Mouse (Mus musculus) left cerebral cortex, postnatal 10 days (tissue): Measurements from ENCODE around the gene Slc6a9. TPM values are rescaled to one million over a fixed set of nuclear protein-coding genes. Genes with fewer than 3 reads are reported as not detected.

Experiments
- DNase-seq, 2 experiments: peaks; one replicate each; pipeline ENCODE4 v3.0.0; 2021 to 2022; ENCODE audit warnings: low spot score in 2 of 2, mixed read lengths in 1 of 2; ENCODE audit errors: extremely low spot score in 1 of 2
- intact Hi-C: fragments of 180-260 bp; cut with DNase I; formaldehyde crosslinking; loops from one replicate; pipeline ENCODE4 v1.15.1; 2025
- total RNA-seq, 2 experiments: library from RNA; stranded (reverse); gene quantifications; 2 replicates each; pipeline ENCODE4 v1.2.3; 2021

Gene Slc6a9
- total RNA-seq, 2 experiments from 2014 or later = 40.6 to 44.6 TPM

GRCm38 (mm10) chr4:117866083-117866482, 31.8 kb downstream of the Slc6a9 start:
- intact Hi-C loops = loop anchor here (5.0 kb wide), 1 partner anchor 34 kb away; the partner anchor contains the start of gene Slc6a9
- peak in 1 of 2 experiments; percentile 75 for DNase-seq

- no peak for DNase-seq
- intact Hi-C loops = loop anchor here (5.0 kb wide), 1 partner anchor 35 kb away; the partner anchor contains the start of gene Slc6a9
These were observed 32.7 kb downstream of the Slc6a9 start for GRCm38 (mm10) chr4:117867000-117867399.

GRCm38 (mm10) chr4:117867823-117868222, 33.5 kb downstream of the Slc6a9 start:
- peak in 1 of 2 experiments; percentile 70 for DNase-seq
- intact Hi-C loops = loop anchor here (5.0 kb wide), 1 partner anchor 36 kb away; the partner anchor contains the start of gene Slc6a9

- intact Hi-C loops = loop anchor here (5.0 kb wide), 1 partner anchor 37 kb away; the partner anchor contains the start of gene Slc6a9
- DNase-seq = no peak
These were observed 35.0 kb downstream of the Slc6a9 start for GRCm38 (mm10) chr4:117869317-117869716.

DNA sequence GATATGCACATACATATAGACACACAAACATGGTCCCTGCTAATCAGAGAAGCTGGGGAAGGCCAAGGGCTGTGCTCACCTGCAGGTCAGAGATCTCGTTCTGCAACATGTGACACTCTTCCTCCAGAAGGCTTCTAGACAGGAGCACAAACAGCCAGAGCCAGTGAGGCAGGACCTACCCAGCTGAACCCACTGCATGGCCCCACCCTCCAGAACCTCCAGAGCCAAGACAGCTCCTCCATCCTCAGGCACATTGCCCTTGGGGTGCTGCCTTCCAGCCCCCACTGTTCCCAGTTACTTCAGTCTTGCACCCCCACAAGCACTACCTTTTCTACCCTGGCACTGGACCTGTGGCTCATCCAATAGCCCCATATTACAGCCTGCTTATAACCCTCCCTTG, 36.1 kb downstream of the Slc6a9 start:
- DNase-seq = no peak
- intact Hi-C loops = no loop called here

- intact Hi-C loops = no loop called here
- no peak for DNase-seq
These were observed 37.5 kb downstream of the Slc6a9 start for GRCm38 (mm10) chr4:117871787-117872186.

DNA sequence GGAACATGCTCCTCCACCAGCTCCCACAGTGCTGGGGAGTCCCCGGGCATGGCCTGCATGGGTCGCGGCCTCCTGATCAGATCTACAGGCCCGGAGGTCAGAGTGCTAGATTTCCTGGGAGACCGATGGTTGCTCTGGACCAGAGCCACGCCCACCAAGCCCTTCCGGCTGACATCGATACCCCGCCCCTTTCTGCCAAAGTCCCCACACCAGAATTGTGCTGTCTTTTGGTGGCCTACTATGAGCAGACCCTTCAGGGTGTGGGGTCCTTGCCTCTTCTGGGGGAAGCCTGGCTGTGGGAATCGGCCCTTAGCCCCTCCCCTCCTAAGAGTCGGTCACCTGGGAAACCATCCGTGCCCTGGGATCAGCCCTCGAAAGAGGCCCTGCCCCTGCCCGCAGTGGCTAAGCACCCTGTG, 38.2 kb downstream of the Slc6a9 start, which contains the start of gene Ccdc24:
Gene Ccdc24 (minus strand): TSS at position 87 of the 416 bp plus-strand sequence.
- intact Hi-C loops = no loop called here
- no peak for DNase-seq

DNA sequence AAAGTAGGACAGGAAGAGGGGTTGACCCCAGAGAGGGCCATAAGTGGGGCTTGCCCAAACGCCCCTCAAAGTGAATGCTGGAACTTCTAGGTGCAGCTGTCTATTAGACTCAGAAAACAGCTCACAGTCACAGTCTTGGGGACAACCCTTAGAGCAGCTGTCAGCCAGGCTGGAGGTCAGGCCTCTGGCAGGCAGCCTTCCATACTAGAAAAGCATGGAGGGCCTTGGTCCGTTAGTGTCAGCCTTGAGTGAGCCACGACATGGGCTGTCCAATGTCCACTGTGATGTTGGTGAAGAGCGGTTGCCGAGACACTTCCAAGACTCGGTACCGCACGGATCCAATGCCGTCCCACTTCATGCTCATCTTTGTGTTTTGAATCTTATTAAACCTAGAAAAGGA, 39.3 kb downstream of the Slc6a9 start:
- intact Hi-C loops = no loop called here
- DNase-seq = no peak

DNA sequence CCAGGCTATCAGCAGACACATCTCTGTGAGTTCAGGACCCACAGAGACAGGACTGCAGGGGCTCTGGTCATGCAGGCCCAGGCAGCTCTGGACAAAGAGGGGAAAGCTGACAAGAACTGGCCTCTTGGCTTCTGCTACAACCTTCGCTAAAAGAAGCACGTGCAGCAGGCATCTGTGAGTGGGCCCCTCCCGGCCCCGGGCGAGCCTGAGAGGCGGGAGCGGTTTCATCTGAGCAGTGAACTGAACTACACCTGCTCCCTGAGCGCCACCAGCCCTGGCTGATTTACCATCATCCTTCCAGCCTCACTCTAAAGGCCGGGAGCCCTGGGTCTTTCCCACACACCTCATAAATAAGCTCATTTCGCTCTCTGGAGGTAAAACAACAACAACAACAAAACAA, 44.0 kb downstream of the Slc6a9 start:
- no peak for DNase-seq
- intact Hi-C loops = no loop called here

DNA sequence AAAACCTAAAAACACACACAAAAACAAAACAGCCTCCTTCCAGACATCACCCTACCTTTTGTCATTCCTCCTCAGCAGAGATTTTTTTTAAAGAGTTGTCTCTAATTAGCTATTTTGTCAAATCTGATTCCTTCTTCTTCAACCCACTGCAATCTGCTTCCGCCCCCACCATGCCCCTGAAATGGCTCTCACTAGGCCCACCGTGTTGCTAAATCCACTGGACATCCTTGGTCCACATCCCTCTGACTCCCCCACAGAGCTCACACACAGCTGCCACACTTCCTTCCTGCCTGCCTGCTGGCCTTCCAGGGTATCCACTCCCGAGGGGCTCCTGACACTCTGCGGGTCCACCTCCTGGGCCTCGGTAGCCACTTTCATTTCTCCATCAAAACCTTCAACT, 44.4 kb downstream of the Slc6a9 start:
- intact Hi-C loops = no loop called here
- no peak for DNase-seq

DNA sequence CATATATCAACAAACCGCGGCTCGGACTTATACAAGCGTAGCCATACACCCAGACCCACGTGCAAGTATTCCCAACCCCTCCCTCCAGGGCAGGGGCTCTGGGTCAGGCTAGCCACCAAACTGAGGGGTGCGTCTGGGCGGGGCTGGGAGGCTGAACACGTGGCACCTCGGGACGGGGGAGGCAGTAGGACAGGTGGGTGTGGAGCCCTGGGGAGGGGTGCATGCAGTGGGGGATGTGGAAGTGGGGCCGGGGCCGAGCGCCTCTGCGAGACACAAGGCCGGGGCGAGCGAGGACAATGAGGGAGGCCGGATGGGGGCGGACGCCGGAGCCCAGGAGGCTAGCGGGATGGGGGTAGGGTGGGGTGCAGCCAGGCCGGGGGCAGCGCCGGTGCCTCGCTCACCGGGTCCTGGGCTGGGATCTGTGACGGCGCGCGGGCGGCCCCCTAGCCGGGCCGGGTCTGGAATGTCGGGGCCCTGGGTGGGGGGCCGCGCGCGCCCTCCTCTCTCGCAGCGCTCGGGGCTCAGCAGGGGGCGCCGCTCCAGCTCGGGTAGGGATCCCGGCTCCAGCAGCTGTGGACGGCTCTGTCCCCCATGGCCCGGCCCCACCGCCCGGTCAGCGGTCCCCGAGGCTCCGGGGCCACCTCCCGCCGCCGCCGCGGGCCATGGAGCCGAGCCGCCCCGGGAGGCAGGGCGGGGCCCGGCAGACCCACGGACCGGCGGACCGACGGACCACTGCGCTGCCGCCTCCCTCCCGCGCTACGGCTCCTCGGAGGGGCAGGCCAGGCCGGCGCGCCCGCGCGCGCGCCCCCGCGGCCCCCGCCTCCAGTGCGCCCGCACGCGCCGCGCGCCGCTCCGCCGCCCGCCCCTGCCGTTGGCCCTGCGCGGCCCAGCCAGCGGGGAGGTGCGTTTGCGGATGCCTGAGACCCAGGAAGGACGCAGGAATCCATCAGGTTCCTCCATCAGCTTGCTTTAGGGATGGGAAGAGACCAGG, 48.7 kb downstream of the Slc6a9 start, which contains the start of gene B4galt2:
Gene B4galt2 (minus strand): TSS at position 787 of the 991 bp plus-strand sequence.
- intact Hi-C loops = loop anchor here (5.0 kb wide), 2 partner anchors 51 to 199 kb away; partner anchors contain the start of gene Slc6a9
- DNase-seq = peak; percentile 46 to 83

GRCm38 (mm10) chr4:117884146-117884545, 49.8 kb downstream of the Slc6a9 start:
- intact Hi-C loops = loop anchor here (5.0 kb wide), 2 partner anchors 52 to 198 kb away; partner anchors contain the start of gene Slc6a9
- DNase-seq = no peak

DNA sequence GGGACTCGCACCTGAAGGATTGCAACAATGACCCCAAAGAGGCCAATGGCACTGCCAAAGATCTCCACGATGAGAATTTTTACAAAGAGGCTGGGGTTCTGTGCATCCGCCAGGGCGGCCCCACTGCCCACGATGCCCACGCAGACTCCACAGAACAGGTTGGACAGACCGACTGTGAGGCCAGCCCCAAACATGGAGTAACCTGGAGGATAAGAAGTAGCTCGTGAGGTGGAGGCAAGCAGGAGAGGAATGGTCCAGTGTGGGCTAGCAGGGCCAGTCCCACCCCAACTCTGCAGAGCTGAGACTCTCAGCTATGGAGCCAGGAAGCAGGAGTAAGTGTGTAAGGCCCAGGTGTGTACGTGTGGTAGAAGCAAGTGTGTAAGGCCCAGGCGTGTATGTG, 50.8 kb downstream of the Slc6a9 start:
- intact Hi-C loops = no loop called here
- no peak for DNase-seq

- intact Hi-C loops = loop anchor here (2.0 kb wide), 1 partner anchor 75 kb away; no protein-coding TSS in a partner anchor
- no peak for DNase-seq
These were observed 51.7 kb downstream of the Slc6a9 start for GRCm38 (mm10) chr4:117885994-117886393.

GRCm38 (mm10) chr4:117886644-117887043, 52.3 kb downstream of the Slc6a9 start:
- DNase-seq = no peak
- intact Hi-C loops = loop anchor here (2.0 kb wide), 1 partner anchor 76 kb away; no protein-coding TSS in a partner anchor

- intact Hi-C loops = loop anchor here (2.0 kb wide), 1 partner anchor 76 kb away; no protein-coding TSS in a partner anchor
- peak; percentile 94 to 97 for DNase-seq
These were observed 52.8 kb downstream of the Slc6a9 start, which contains the start of gene Atp6v0b for GRCm38 (mm10) chr4:117887133-117887532. Gene Atp6v0b (minus strand): TSS chr4:117887333.

- DNase-seq = no peak
- intact Hi-C loops = loop anchor here (2.0 kb wide), 1 partner anchor 77 kb away; no protein-coding TSS in a partner anchor
These were observed 53.6 kb downstream of the Slc6a9 start for GRCm38 (mm10) chr4:117887920-117888319.

- DNase-seq = no peak
- intact Hi-C loops = no loop called here
These were observed 55.2 kb downstream of the Slc6a9 start for GRCm38 (mm10) chr4:117889471-117889870.

DNA sequence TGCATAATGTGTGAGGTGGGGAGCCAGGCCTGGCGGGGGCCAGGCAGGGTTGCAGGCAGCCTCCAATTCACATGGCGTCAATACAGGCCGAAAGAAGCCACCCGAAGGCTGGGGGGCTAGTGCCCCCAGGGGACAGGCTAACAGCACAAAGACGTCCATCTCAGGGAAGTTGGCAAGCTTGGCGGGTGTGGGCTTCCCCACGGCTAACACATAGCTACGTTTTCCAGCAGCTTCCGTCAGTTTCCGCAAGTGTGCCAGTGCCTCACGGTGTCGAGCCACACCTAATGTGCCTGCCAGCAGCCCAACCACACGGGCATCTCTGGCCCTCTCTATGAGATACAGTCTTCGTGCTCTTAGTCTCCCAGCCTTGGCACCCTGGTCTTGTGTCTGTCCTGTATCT, 55.7 kb downstream of the Slc6a9 start:
- no peak for DNase-seq
- intact Hi-C loops = no loop called here
